Mouse (Mus musculus) neural tube, embryonic 14.5 days (tissue): ENCODE measurements around the gene Antxr2. TPM values are rescaled to one million over a fixed set of nuclear protein-coding genes. Genes with fewer than 3 reads are reported as not detected.

Experiments used
- ATAC-seq: fragments of 200-750 bp; cut with Nextera tagmentation; 2 replicates; pipeline ENCODE4 v1.8.0; 2017; ENCODE audit warnings: low read depth, mild to moderate bottlenecking, moderate TSS enrichment, moderate library complexity
- H3K27ac ChIP-seq: fragments of 300-500 bp; sonication (generic); 2 replicates; pipeline ENCODE4 v1.5.1; 2014; ENCODE audit warnings: low read depth, mild to moderate bottlenecking, control low read depth, low read length, moderate library complexity, mixed read lengths
- H3K27me3 ChIP-seq: fragments of 300-500 bp; sonication (generic); 2 replicates; pipeline ENCODE4 v1.6.1; 2014; ENCODE audit warnings: low read length; ENCODE audit not compliant: control insufficient read depth, insufficient read depth
- H3K36me3 ChIP-seq: fragments of 300-500 bp; sonication (generic); 2 replicates; pipeline ENCODE4 v1.6.1; 2014; ENCODE audit warnings: low read length, mixed read lengths; ENCODE audit not compliant: control insufficient read depth, insufficient read depth
- H3K4me1 ChIP-seq: fragments of 300-500 bp; sonication (generic); 2 replicates; pipeline ENCODE4 v1.6.1; 2014; ENCODE audit warnings: low read length; ENCODE audit not compliant: control insufficient read depth, insufficient read depth
- H3K4me2 ChIP-seq: fragments of 300-500 bp; sonication (generic); 2 replicates; pipeline ENCODE4 v1.6.1; 2014; ENCODE audit warnings: mild to moderate bottlenecking, low read depth, low read length, control low read depth
- H3K4me3 ChIP-seq: fragments of 300-500 bp; sonication (generic); 2 replicates; pipeline ENCODE4 v1.5.1; 2014; ENCODE audit warnings: low read depth, low read length, control low read depth, mixed read lengths
- H3K9ac ChIP-seq: fragments of 300-500 bp; sonication (generic); replicated peaks from 2 replicates; pipeline ENCODE4 v1.6.1; 2014; ENCODE audit warnings: low read depth, mild to moderate bottlenecking, control low read depth, low read length, mixed read lengths
- H3K9me3 ChIP-seq: fragments of 300-500 bp; sonication (generic); 2 replicates; pipeline ENCODE4 v1.6.1; 2016; ENCODE audit warnings: low read length; ENCODE audit not compliant: control insufficient read depth
- WGBS: fragments of 180-500 bp; shearing (Covaris S2); extraction: QIAGEN DNeasy Blood & Tissue Kit; methylation state at CpG from one replicate; pipeline ENCODE4 v1.1.7; 2014; 5-methylcytosine and 5-hydroxymethylcytosine counted together
- polyA plus RNA-seq: library from polyadenylated mRNA; unstranded; fragments of >200 nt; fragmentation: Nextera tagmentation; extraction: Ambion mirVana; gene quantifications from 2 replicates; pipeline ENCODE4 v1.2.1, GENCODE M21; 2014

Antxr2 gene
- polyA plus RNA-seq, 1 experiment from 2014 or later = 1.9 TPM

GRCm38 (mm10) chr5:97973293-97973692, 57.5 kb downstream of the Antxr2 start:
- ATAC-seq = no peak

GRCm38 (mm10) chr5:97972029-97972428, 58.8 kb downstream of the Antxr2 start:
- no peak overlapping the region for H3K9ac ChIP-seq
- H3K9me3 ChIP-seq = no peaks in the 10 kb centered on the region
- H3K4me3 ChIP-seq = no peak overlapping the region
- H3K27ac ChIP-seq = no peak overlapping the region
- 65% methylated on average over 4 of the region's 4 CpGs for WGBS
- H3K4me2 ChIP-seq = no peak overlapping the region
- no peaks in the 10 kb centered on the region for H3K36me3 ChIP-seq
- H3K4me1 ChIP-seq = no peaks in the 10 kb centered on the region
- no peaks in the 10 kb centered on the region for H3K27me3 ChIP-seq
- ATAC-seq = no peak

More at GRCm38 (mm10) chr5:97973293-97973692, 57.5 kb downstream of the Antxr2 start:
- WGBS = 82% methylated on average over 1 of the region's 1 CpGs
- H3K36me3 ChIP-seq = no peaks in the 10 kb centered on the region
- no peak overlapping the region for H3K9ac ChIP-seq
- no peaks in the 10 kb centered on the region for H3K27me3 ChIP-seq
- H3K4me3 ChIP-seq = no peak overlapping the region
- H3K4me1 ChIP-seq = no peaks in the 10 kb centered on the region
- no peak overlapping the region for H3K4me2 ChIP-seq
- no peak overlapping the region for H3K27ac ChIP-seq
- no peaks in the 10 kb centered on the region for H3K9me3 ChIP-seq

- WGBS = 61% methylated on average over 3 of the region's 3 CpGs
- no peaks in the 10 kb centered on the region for H3K36me3 ChIP-seq
- ATAC-seq = no peak
- H3K27me3 ChIP-seq = no peaks in the 10 kb centered on the region
- no peak overlapping the region for H3K27ac ChIP-seq
- H3K9ac ChIP-seq = no peak overlapping the region
- no peak overlapping the region for H3K4me2 ChIP-seq
- H3K9me3 ChIP-seq = no peaks in the 10 kb centered on the region
- no peaks in the 10 kb centered on the region for H3K4me1 ChIP-seq
- no peak overlapping the region for H3K4me3 ChIP-seq
Measured at GRCm38 (mm10) chr5:97971236-97971635, 59.6 kb downstream of the Antxr2 start.

- Histone ChIP-seq H3K4me1 (no peaks in the 10 kb centered on the region), H3K36me3 (no peaks in the 10 kb centered on the region), H3K4me2 (no peak overlapping the region), H3K27me3 (no peaks in the 10 kb centered on the region), H3K9ac (no peak overlapping the region), H3K4me3 (no peak overlapping the region), H3K9me3 (no peaks in the 10 kb centered on the region), H3K27ac (no peak overlapping the region)
- 84% methylated on average over 5 of the region's 5 CpGs for WGBS
- no peak for ATAC-seq
Measured at GRCm38 (mm10) chr5:97967044-97967443, 63.8 kb downstream of the Antxr2 start.

GRCm38 (mm10) chr5:97966101-97966500, 64.7 kb downstream of the Antxr2 start:
- Histone ChIP-seq H3K27me3 (no peaks in the 10 kb centered on the region), H3K27ac (no peak overlapping the region), H3K4me2 (no peak overlapping the region), H3K36me3 (no peaks in the 10 kb centered on the region), H3K4me3 (no peak overlapping the region), H3K9ac (no peak overlapping the region), H3K9me3 (no peaks in the 10 kb centered on the region), H3K4me1 (no peaks in the 10 kb centered on the region)
- no peak for ATAC-seq

GRCm38 (mm10) chr5:97964444-97964843, 66.4 kb downstream of the Antxr2 start:
- 63% methylated on average over 2 of the region's 2 CpGs for WGBS
- ATAC-seq = no peak
- Histone ChIP-seq H3K27ac (no peak overlapping the region), H3K4me3 (no peak overlapping the region), H3K27me3 (no peaks in the 10 kb centered on the region), H3K4me1 (no peaks in the 10 kb centered on the region), H3K9me3 (no peaks in the 10 kb centered on the region), H3K9ac (no peak overlapping the region), H3K36me3 (no peaks in the 10 kb centered on the region), H3K4me2 (no peak overlapping the region)

GRCm38 (mm10) chr5:97962512-97962911, 68.3 kb downstream of the Antxr2 start:
- no peak for ATAC-seq
- Histone ChIP-seq H3K4me1 (no peaks in the 10 kb centered on the region), H3K9ac (no peak overlapping the region), H3K27ac (no peak overlapping the region), H3K9me3 (no peaks in the 10 kb centered on the region), H3K27me3 (no peaks in the 10 kb centered on the region), H3K4me2 (no peak overlapping the region), H3K4me3 (no peak overlapping the region), H3K36me3 (no peaks in the 10 kb centered on the region)
- 88% methylated on average over 3 of the region's 3 CpGs for WGBS

- Histone ChIP-seq H3K9ac (no peak overlapping the region), H3K9me3 (no peaks in the 10 kb centered on the region), H3K4me2 (no peak overlapping the region), H3K4me3 (no peak overlapping the region), H3K27ac (no peak overlapping the region), H3K27me3 (no peaks in the 10 kb centered on the region), H3K4me1 (no peaks in the 10 kb centered on the region), H3K36me3 (no peaks in the 10 kb centered on the region)
- 88% methylated on average over 7 of the region's 7 CpGs for WGBS
- ATAC-seq = no peak
Measured at GRCm38 (mm10) chr5:97961786-97962185, 69.1 kb downstream of the Antxr2 start.

- Histone ChIP-seq H3K36me3 (no peaks in the 10 kb centered on the region), H3K27me3 (no peaks in the 10 kb centered on the region), H3K27ac (no peak overlapping the region), H3K4me3 (no peak overlapping the region), H3K9ac (no peak overlapping the region), H3K4me1 (no peaks in the 10 kb centered on the region), H3K4me2 (no peak overlapping the region), H3K9me3 (no peaks in the 10 kb centered on the region)
- ATAC-seq = no peak
- WGBS = 81% methylated on average over 2 of the region's 2 CpGs
Measured at GRCm38 (mm10) chr5:97959651-97960050, 71.2 kb downstream of the Antxr2 start.

- no peak overlapping the region for H3K4me3 ChIP-seq
- no peaks in the 10 kb centered on the region for H3K36me3 ChIP-seq
- 75% methylated on average over 3 of the region's 3 CpGs for WGBS
- no peaks in the 10 kb centered on the region for H3K27me3 ChIP-seq
- H3K4me1 ChIP-seq = no peaks in the 10 kb centered on the region
- no peak overlapping the region for H3K9ac ChIP-seq
- H3K4me2 ChIP-seq = no peak overlapping the region
- H3K27ac ChIP-seq = no peak overlapping the region
- ATAC-seq = no peak
- H3K9me3 ChIP-seq = no peaks in the 10 kb centered on the region
Measured at GRCm38 (mm10) chr5:97959010-97959409, 71.8 kb downstream of the Antxr2 start.
